Mouse (Mus musculus): ENCODE data around the gene Acap2. TPM values are rescaled to one million over a fixed set of nuclear protein-coding genes. Genes with fewer than 3 reads are reported as not detected.

Gene Acap2
- polyA plus RNA-seq (2012; rRNA removed) (3.2 and 4.4 TPM in 2 replicates), polyA plus RNA-seq (2014; fragmentation: Nextera tagmentation; extraction: Ambion mirVana) (4.9 and 5.1 TPM in 2 replicates)

GRCm38 (mm10) chr16:31200790-31201567 lies at the start of gene Acap2:
TSS of gene Acap2 (minus strand) at chr16:31201245.
- Histone ChIP-seq H3K4me2 (ENCODE audit: low read depth) (peak within 1 kb of the TSS; percentile 83), H3K9me3 (ENCODE audit: control insufficient read depth, low read length) (no peaks in the 10 kb centered on the region), H3K4me3 (ENCODE audit: insufficient read depth in 1 of 2, low read depth in 2 of 2, low read length in 2 of 2) (peak within 1 kb of the TSS; percentile 77 to 80), H3K9ac (replicated peaks) (peak within 1 kb of the TSS; percentile 78), H3K36me3 (replicated peaks; ENCODE audit: control insufficient read depth, insufficient read depth, low read depth) (no peaks in the 10 kb centered on the region), H3K27ac (peak within 1 kb of the TSS; percentile 57), H3K4me1 (replicated peaks; ENCODE audit: control insufficient read depth in 2 of 2, insufficient read depth in 2 of 2, low read length in 1 of 2) (peaks cover 0 to 4% of the 10 kb centered on the region in 2 experiments; a peak in 3 of 4 replicates), H3K27me3 (ENCODE audit: control insufficient read depth, insufficient read depth, low read length) (no peaks in the 10 kb centered on the region)
- TF ChIP-seq CTCF (IDR thresholded peaks at IDR 0.05; ENCODE audit: low read depth) (no peak), EP300 (IDR thresholded peaks at IDR 0.05; ENCODE audit: low read depth) (no peak)
- under 1% methylated on average over 72 of the region's 73 CpGs for WGBS (ENCODE audit: insufficient replicate concordance)
- ATAC-seq (ENCODE audit: insufficient read depth), result peak; percentile 98
- DNase-seq (ENCODE audit: low read depth in 3 of 3, low spot score in 3 of 3), result peak; percentile 90 to 91 (median 90)

GRCm38 (mm10) chr16:31249401-31249800 lies 48.4 kb upstream of the Acap2 start:
- 75% methylated on average over 3 of the region's 3 CpGs for WGBS (ENCODE audit: insufficient replicate concordance)
- no peak for DNase-seq (ENCODE audit: low read depth in 3 of 3, low spot score in 3 of 3)
- Histone ChIP-seq H3K9ac (replicated peaks) (no peak overlapping the region), H3K36me3 (replicated peaks; ENCODE audit: control insufficient read depth, insufficient read depth, low read depth) (no peaks in the 10 kb centered on the region; the same call in 1 of the 2 replicates), H3K4me3 (ENCODE audit: insufficient read depth in 1 of 2, low read depth in 2 of 2, low read length in 2 of 2) (no peak overlapping the region), H3K4me2 (ENCODE audit: low read depth) (no peak overlapping the region), H3K4me1 (replicated peaks; ENCODE audit: control insufficient read depth in 2 of 2, insufficient read depth in 2 of 2, low read length in 1 of 2) (0 out of 4 replicates have a peak, but pooled peaks cover 0 to 2% of the 10 kb centered on the region in 2 experiments), H3K27ac (no peak overlapping the region), H3K27me3 (ENCODE audit: control insufficient read depth, insufficient read depth, low read length) (no peaks in the 10 kb centered on the region), H3K9me3 (ENCODE audit: control insufficient read depth, low read length) (no peaks in the 10 kb centered on the region)
- no peak for TF ChIP-seq EP300 (IDR thresholded peaks at IDR 0.05; ENCODE audit: low read depth)
- TF ChIP-seq CTCF (IDR thresholded peaks at IDR 0.05; ENCODE audit: low read depth), result no peak
- no peak for ATAC-seq (ENCODE audit: insufficient read depth)

- H3K4me3 ChIP-seq (ENCODE audit: insufficient read depth in 1 of 2, low read depth in 2 of 2, low read length in 2 of 2), result no peak overlapping the region
- no peak overlapping the region for H3K4me2 ChIP-seq (ENCODE audit: low read depth)
- WGBS (ENCODE audit: insufficient replicate concordance), result 83% methylated on average over 13 of the region's 13 CpGs
- DNase-seq (ENCODE audit: low read depth in 3 of 3, low spot score in 3 of 3) (no peak), ATAC-seq (ENCODE audit: insufficient read depth) (no peak)
- H3K9me3 ChIP-seq (ENCODE audit: control insufficient read depth, low read length), result no peaks in the 10 kb centered on the region
- no peaks in the 10 kb centered on the region; the same call in 1 of the 2 replicates for H3K36me3 ChIP-seq (replicated peaks; ENCODE audit: control insufficient read depth, insufficient read depth, low read depth)
- H3K4me1 ChIP-seq (replicated peaks; ENCODE audit: control insufficient read depth in 2 of 2, insufficient read depth in 2 of 2, low read length in 1 of 2), result 0 out of 4 replicates have a peak, but pooled peaks cover 0 to 2% of the 10 kb centered on the region in 2 experiments
- H3K27ac ChIP-seq, result no peak overlapping the region
- H3K9ac ChIP-seq (replicated peaks), result no peak overlapping the region
- no peaks in the 10 kb centered on the region for H3K27me3 ChIP-seq (ENCODE audit: control insufficient read depth, insufficient read depth, low read length)
- TF ChIP-seq CTCF (IDR thresholded peaks at IDR 0.05; ENCODE audit: low read depth) (no peak), EP300 (IDR thresholded peaks at IDR 0.05; ENCODE audit: low read depth) (no peak)
These were observed 47.7 kb upstream of the Acap2 start for GRCm38 (mm10) chr16:31248717-31249116.

- 44% methylated on average over 7 of the region's 7 CpGs for WGBS (ENCODE audit: insufficient replicate concordance)
- Histone ChIP-seq H3K4me3 (ENCODE audit: insufficient read depth in 1 of 2, low read depth in 2 of 2, low read length in 2 of 2) (no peak overlapping the region), H3K4me1 (replicated peaks; ENCODE audit: control insufficient read depth in 2 of 2, insufficient read depth in 2 of 2, low read length in 1 of 2) (0 out of 4 replicates have a peak, but pooled peaks cover 0 to 2% of the 10 kb centered on the region in 2 experiments), H3K9ac (replicated peaks) (no peak overlapping the region), H3K36me3 (replicated peaks; ENCODE audit: control insufficient read depth, insufficient read depth, low read depth) (no peaks in the 10 kb centered on the region), H3K27me3 (ENCODE audit: control insufficient read depth, insufficient read depth, low read length) (no peaks in the 10 kb centered on the region), H3K27ac (no peak overlapping the region), H3K9me3 (ENCODE audit: control insufficient read depth, low read length) (no peaks in the 10 kb centered on the region), H3K4me2 (ENCODE audit: low read depth) (no peak overlapping the region)
- ATAC-seq (ENCODE audit: insufficient read depth), result no peak
- TF ChIP-seq CTCF (IDR thresholded peaks at IDR 0.05; ENCODE audit: low read depth) (no peak), EP300 (IDR thresholded peaks at IDR 0.05; ENCODE audit: low read depth) (no peak)
- DNase-seq (ENCODE audit: low read depth in 3 of 3, low spot score in 3 of 3), result no peak
These were observed 46.4 kb upstream of the Acap2 start for GRCm38 (mm10) chr16:31247442-31247841.

- no peak overlapping the region for H3K4me2 ChIP-seq (ENCODE audit: low read depth)
- no peak overlapping the region for H3K27ac ChIP-seq
- 66% methylated on average over 3 of the region's 3 CpGs for WGBS (ENCODE audit: insufficient replicate concordance)
- H3K4me3 ChIP-seq (ENCODE audit: insufficient read depth in 1 of 2, low read depth in 2 of 2, low read length in 2 of 2), result no peak overlapping the region
- H3K9ac ChIP-seq (replicated peaks), result no peak overlapping the region
- H3K4me1 ChIP-seq (replicated peaks; ENCODE audit: control insufficient read depth in 2 of 2, insufficient read depth in 2 of 2, low read length in 1 of 2), result no peaks in the 10 kb centered on the region
- H3K27me3 ChIP-seq (ENCODE audit: control insufficient read depth, insufficient read depth, low read length), result no peaks in the 10 kb centered on the region
- no peak for DNase-seq (ENCODE audit: low read depth in 3 of 3, low spot score in 3 of 3)
- no peak for ATAC-seq (ENCODE audit: insufficient read depth)
- no peaks in the 10 kb centered on the region for H3K36me3 ChIP-seq (replicated peaks; ENCODE audit: control insufficient read depth, insufficient read depth, low read depth)
- TF ChIP-seq CTCF (IDR thresholded peaks at IDR 0.05; ENCODE audit: low read depth), result no peak
- no peak for TF ChIP-seq EP300 (IDR thresholded peaks at IDR 0.05; ENCODE audit: low read depth)
- no peaks in the 10 kb centered on the region for H3K9me3 ChIP-seq (ENCODE audit: control insufficient read depth, low read length)
These were observed 43.0 kb upstream of the Acap2 start for GRCm38 (mm10) chr16:31244053-31244452.

Measured in liver, embryonic 14.5 days (tissue).